Mouse (Mus musculus) limb, embryonic 14.5 days (tissue): ENCODE results near the gene Gm16223. TPM values are rescaled to one million over a fixed set of nuclear protein-coding genes. Genes with fewer than 3 reads are reported as not detected.

Experiments
- ATAC-seq: fragments of 200-750 bp; cut with Nextera tagmentation; 2 replicates; pipeline ENCODE4 v1.8.0; 2017; ENCODE audit warnings: low read depth, moderate number of reproducible peaks, moderate TSS enrichment; ENCODE audit not compliant: low FRiP score
- DNase-seq: peaks from one replicate; pipeline ENCODE4 v3.0.0-alpha.2; 2015; ENCODE audit warnings: low spot score
- H3K27ac ChIP-seq: fragments of 300-500 bp; sonication (generic); replicated peaks from 2 replicates; pipeline ENCODE4 v1.5.1; 2014; ENCODE audit warnings: low read depth, mild to moderate bottlenecking, low read length, moderate library complexity, mixed read lengths
- H3K27me3 ChIP-seq: fragments of 300-500 bp; sonication (generic); 2 replicates; pipeline ENCODE4 v1.6.1; 2014; ENCODE audit warnings: low read length, mixed read lengths; ENCODE audit not compliant: control insufficient read depth, insufficient read depth
- H3K36me3 ChIP-seq: fragments of 300-500 bp; sonication (generic); 2 replicates; pipeline ENCODE4 v1.6.1; 2014; ENCODE audit warnings: mild to moderate bottlenecking, low read length, moderate library complexity, mixed read lengths; ENCODE audit not compliant: control insufficient read depth, insufficient read depth
- H3K4me1 ChIP-seq: fragments of 300-500 bp; sonication (generic); 2 replicates; pipeline ENCODE4 v1.6.1; 2014; ENCODE audit warnings: antibody characterized with exemption, low read length, mixed read lengths; ENCODE audit not compliant: control insufficient read depth, insufficient read depth
- H3K4me2 ChIP-seq: fragments of 300-500 bp; sonication (generic); replicated peaks from 2 replicates; pipeline ENCODE4 v1.6.1; 2014; ENCODE audit warnings: low read depth, mild to moderate bottlenecking, low read length, moderate library complexity; ENCODE audit not compliant: severe bottlenecking
- H3K4me3 ChIP-seq: fragments of 300-500 bp; sonication (generic); replicated peaks from 2 replicates; pipeline ENCODE4 v1.5.1; 2014; ENCODE audit warnings: low read length
- H3K9ac ChIP-seq: fragments of 300-500 bp; sonication (generic); 2 replicates; pipeline ENCODE4 v1.6.1; 2014; ENCODE audit warnings: mild to moderate bottlenecking, low read depth, low read length, moderate library complexity; ENCODE audit not compliant: severe bottlenecking
- H3K9me3 ChIP-seq: fragments of 300-500 bp; sonication (generic); 2 replicates; pipeline ENCODE4 v1.6.1; 2016; ENCODE audit warnings: low read length; ENCODE audit not compliant: control insufficient read depth
- POLR2A ChIP-seq: fragments of 200-500 bp; IDR thresholded peaks from 2 replicates; pipeline ENCODE4 v1.8.0; 2012; ENCODE audit warnings: inconsistent platforms, mild to moderate bottlenecking, moderate library complexity, borderline replicate concordance; ENCODE audit not compliant: insufficient read depth, insufficient read length; ENCODE audit errors: extremely low read depth
- WGBS: fragments of 180-500 bp; shearing (Covaris S2); extraction: QIAGEN DNeasy Blood & Tissue Kit; methylation state at CpG from one replicate; pipeline ENCODE4 v1.1.7; 2014; 5-methylcytosine and 5-hydroxymethylcytosine counted together
- polyA plus RNA-seq, 2 experiments: library from polyadenylated mRNA; depleted of rRNA in 1 of 2; stranded (reverse) in 1 of 2; unstranded in 1 of 2; fragments of >200 nt; fragmentation: Nextera tagmentation in 1 of 2; extraction: Ambion mirVana in 1 of 2; gene quantifications; 2 replicates each; pipeline versions ENCODE4 v1.2.1 to v1.2.3; 2012 to 2014

Gm16223 gene
- polyA plus RNA-seq, 2 experiments, result not detected

GRCm38 (mm10) chr5:42212353-42212752 is 144.6 kb downstream of the Gm16223 start:
- DNase-seq (no peak), ATAC-seq (no peak)
- Histone ChIP-seq H3K9me3 (no peaks in the 10 kb centered on the region), H3K27me3 (0 out of 2 replicates have a peak, but pooled peaks cover 3% of the 10 kb centered on the region), H3K4me1 (no peaks in the 10 kb centered on the region), H3K4me3 (no peak overlapping the region), H3K9ac (no peak overlapping the region), H3K36me3 (no peaks in the 10 kb centered on the region), H3K4me2 (no peak overlapping the region), H3K27ac (no peak overlapping the region)
- 87% methylated on average over 4 of the region's 4 CpGs for WGBS
- no peak for TF ChIP-seq POLR2A

GRCm38 (mm10) chr5:42224840-42225239 is 157.1 kb downstream of the Gm16223 start:
- no peaks in the 10 kb centered on the region for H3K27me3 ChIP-seq
- DNase-seq (no peak), ATAC-seq (no peak)
- H3K4me1 ChIP-seq, result no peaks in the 10 kb centered on the region
- TF ChIP-seq POLR2A, result no peak
- H3K9ac ChIP-seq, result no peak overlapping the region
- H3K4me2 ChIP-seq, result no peak overlapping the region
- H3K27ac ChIP-seq, result no peak overlapping the region
- H3K4me3 ChIP-seq, result no peak overlapping the region
- H3K9me3 ChIP-seq, result no peaks in the 10 kb centered on the region
- WGBS, result 90% methylated on average over 1 of the region's 1 CpGs
- no peaks in the 10 kb centered on the region for H3K36me3 ChIP-seq

GRCm38 (mm10) chr5:42228631-42229030 is 160.9 kb downstream of the Gm16223 start:
- H3K9me3 ChIP-seq, result no peaks in the 10 kb centered on the region
- WGBS, result 55% methylated on average over 2 of the region's 2 CpGs
- H3K27ac ChIP-seq, result no peak overlapping the region
- no peak overlapping the region for H3K9ac ChIP-seq
- H3K4me1 ChIP-seq, result no peaks in the 10 kb centered on the region
- ATAC-seq (no peak), DNase-seq (no peak)
- H3K36me3 ChIP-seq, result no peaks in the 10 kb centered on the region
- no peaks in the 10 kb centered on the region for H3K27me3 ChIP-seq
- no peak for TF ChIP-seq POLR2A
- no peak overlapping the region for H3K4me3 ChIP-seq
- H3K4me2 ChIP-seq, result no peak overlapping the region

- Histone ChIP-seq H3K9me3 (no peaks in the 10 kb centered on the region), H3K9ac (no peak overlapping the region), H3K4me1 (no peaks in the 10 kb centered on the region), H3K27me3 (no peaks in the 10 kb centered on the region), H3K4me2 (no peak overlapping the region), H3K36me3 (no peaks in the 10 kb centered on the region), H3K27ac (no peak overlapping the region), H3K4me3 (no peak overlapping the region)
- ATAC-seq (no peak), DNase-seq (no peak)
- TF ChIP-seq POLR2A, result no peak
- 77% methylated on average over 5 of the region's 5 CpGs for WGBS
Measured at GRCm38 (mm10) chr5:42239291-42239690, 171.5 kb downstream of the Gm16223 start.

GRCm38 (mm10) chr5:42239806-42240205 is 172.0 kb downstream of the Gm16223 start:
- no peak for DNase-seq
- Histone ChIP-seq H3K9ac (no peak overlapping the region), H3K27me3 (no peaks in the 10 kb centered on the region), H3K4me1 (no peaks in the 10 kb centered on the region), H3K4me3 (no peak overlapping the region), H3K9me3 (no peaks in the 10 kb centered on the region), H3K27ac (no peak overlapping the region), H3K4me2 (no peak overlapping the region), H3K36me3 (no peaks in the 10 kb centered on the region)
- no peak for TF ChIP-seq POLR2A
- no peak for ATAC-seq

GRCm38 (mm10) chr5:42250376-42250775 is 182.6 kb downstream of the Gm16223 start:
- no peaks in the 10 kb centered on the region for H3K9me3 ChIP-seq
- no peak overlapping the region for H3K4me3 ChIP-seq
- no peak for DNase-seq
- no peaks in the 10 kb centered on the region for H3K36me3 ChIP-seq
- H3K4me1 ChIP-seq, result no peaks in the 10 kb centered on the region
- no peak for TF ChIP-seq POLR2A
- no peaks in the 10 kb centered on the region for H3K27me3 ChIP-seq
- H3K4me2 ChIP-seq, result no peak overlapping the region
- WGBS, result 78% methylated on average over 3 of the region's 3 CpGs
- no peak overlapping the region for H3K9ac ChIP-seq
- no peak overlapping the region for H3K27ac ChIP-seq
- no peak for ATAC-seq

Other genes with a start within 250 kb of the Gm16223 start
- 8.5 and 11.8 TPM in 2 replicates for gene Bod1l, start 223.6 kb upstream of the Gm16223 start, polyA plus RNA-seq (2012; rRNA removed)
- 23.9 and 27.6 TPM in 2 replicates for gene Bod1l, start 223.6 kb upstream of the Gm16223 start, polyA plus RNA-seq (2014; fragmentation: Nextera tagmentation; extraction: Ambion mirVana)